Mouse (Mus musculus) Patski (cell line): ENCODE data around the gene Gm21093. TPM values are rescaled to one million over a fixed set of nuclear protein-coding genes. Genes with fewer than 3 reads are reported as not detected.
"Not testable (repeated sequence)": the region's sequence is repeated elsewhere in the genome, so short reads cannot be mapped to it uniquely, and the experiment has no call there.

Experiments used
- ATAC-seq: fragments of 100-300 bp; one replicate; pipeline ENCODE4 v1.8.0; 2021
- CTCF ChIA-PET: fragments of 350-600 bp; sonication (Branson Sonifier 250); formaldehyde crosslinking; loops from one replicate; lab custom pipeline; 2022; ENCODE audit warnings: inconsistent platforms; lab: Charles Lee
- POLR2A ChIA-PET: fragments of 350-600 bp; sonication (Branson Sonifier 250); formaldehyde crosslinking; loops from one replicate; lab custom pipeline; 2022; ENCODE audit warnings: antibody characterized with exemption, inconsistent platforms; lab: Charles Lee
- DNase-seq: peaks from one replicate; pipeline ENCODE4 v3.0.0-alpha.2; 2011; ENCODE audit warnings: low read depth, low spot score
- H3K27me3 ChIP-seq: fragments of 371-371 bp; one replicate; pipeline ENCODE4 v1.5.1; 2021
- in situ Hi-C: fragments of 300-500 bp; cut with MboI; formaldehyde crosslinking; loops from 3 replicates; pipeline ENCODE4 v1.11.1; 2018; ENCODE audit warnings: low pct_unique_long_range_greater_than_20kb, mixed read lengths
- polyA plus RNA-seq: library from polyadenylated mRNA; unstranded; gene quantifications from one replicate; pipeline ENCODE4 v1.2.3, GENCODE M21; 2021

The Gm21093 gene
- polyA plus RNA-seq, result not detected

GRCm38 (mm10) chr4:42034626-42035025, at the start of gene Gm21093:
Gene Gm21093 (minus strand): TSS chr4:42034726.
- in situ Hi-C loops, ATAC-seq, H3K27me3 ChIP-seq, DNase-seq, CTCF ChIA-PET, POLR2A ChIA-PET: not testable (repeated sequence)

Other genes with a start within 250 kb of the Gm21093 start
- not detected for gene Gm21541, start 131.1 kb downstream of the Gm21093 start, polyA plus RNA-seq
- gene Gm20878, start 93.2 kb downstream of the Gm21093 start, polyA plus RNA-seq, result 1.5 TPM
- gene Fam205a4, start 68.7 kb downstream of the Gm21093 start, polyA plus RNA-seq, result not detected
- not detected for gene Gm3893, start 56.5 kb upstream of the Gm21093 start, polyA plus RNA-seq
- gene Gm13304, start 80.1 kb upstream of the Gm21093 start, polyA plus RNA-seq, result not detected
- 0.50 TPM for gene Gm13306, start 118.7 kb upstream of the Gm21093 start, polyA plus RNA-seq
- gene Gm13305, start 133.9 kb upstream of the Gm21093 start, polyA plus RNA-seq, result 14.7 TPM
- not detected for gene Gm10600, start 205.9 kb upstream of the Gm21093 start, polyA plus RNA-seq
- not detected for gene Ccl21b, start 221.0 kb upstream of the Gm21093 start, polyA plus RNA-seq